Mouse (Mus musculus) CD4-positive, CD25-positive, alpha-beta regulatory T cell, adult 9 weeks (primary cell): ENCODE measurements around the gene Inhbb. TPM values are rescaled to one million over a fixed set of nuclear protein-coding genes. Genes with fewer than 3 reads are reported as not detected.

ENCODE experiments used
- polyA plus RNA-seq: library from polyadenylated mRNA; unstranded; fragments of 100-300 nt; shearing (Covaris generic); gene quantifications from one replicate; pipeline ENCODE4 v1.2.1, GENCODE M21; 2017

The Inhbb gene
- polyA plus RNA-seq, result not detected

GRCm38 (mm10) chr1:119421576-119422421 is at the start of gene Inhbb:
Gene Inhbb, minus strand, starts transcription at chr1:119422248.

Other genes starting within 250 kb of the Inhbb start
- gene Ralb, start 82.5 kb upstream of the Inhbb start, polyA plus RNA-seq, result 25.0 TPM
- 15.4 TPM for gene Tmem185b, start 103.9 kb upstream of the Inhbb start, polyA plus RNA-seq
- gene Epb41l5, start 226.8 kb upstream of the Inhbb start, polyA plus RNA-seq, result 1.1 TPM